Mouse (Mus musculus) stomach, embryonic 16.5 days (tissue): Measurements from ENCODE around the gene Rfk. TPM values are rescaled to one million over a fixed set of nuclear protein-coding genes. Genes with fewer than 3 reads are reported as not detected.

ENCODE experiments used
- polyA plus RNA-seq: library from polyadenylated mRNA; unstranded; fragments of >200 nt; fragmentation: Nextera tagmentation; extraction: Ambion mirVana; gene quantifications from 2 replicates; pipeline ENCODE4 v1.2.1, GENCODE M21; 2015

The Rfk gene
- polyA plus RNA-seq, 1 experiment from 2014 or later: 64.5 TPM

Other genes with a start within 250 kb of the Rfk start
- 7.8 and 8.1 TPM in 2 replicates for gene Gcnt1, start 21.2 kb upstream of the Rfk start, polyA plus RNA-seq